14 mouse cellular contexts compared by ENCODE assay signal in the genomic region with DNA sequence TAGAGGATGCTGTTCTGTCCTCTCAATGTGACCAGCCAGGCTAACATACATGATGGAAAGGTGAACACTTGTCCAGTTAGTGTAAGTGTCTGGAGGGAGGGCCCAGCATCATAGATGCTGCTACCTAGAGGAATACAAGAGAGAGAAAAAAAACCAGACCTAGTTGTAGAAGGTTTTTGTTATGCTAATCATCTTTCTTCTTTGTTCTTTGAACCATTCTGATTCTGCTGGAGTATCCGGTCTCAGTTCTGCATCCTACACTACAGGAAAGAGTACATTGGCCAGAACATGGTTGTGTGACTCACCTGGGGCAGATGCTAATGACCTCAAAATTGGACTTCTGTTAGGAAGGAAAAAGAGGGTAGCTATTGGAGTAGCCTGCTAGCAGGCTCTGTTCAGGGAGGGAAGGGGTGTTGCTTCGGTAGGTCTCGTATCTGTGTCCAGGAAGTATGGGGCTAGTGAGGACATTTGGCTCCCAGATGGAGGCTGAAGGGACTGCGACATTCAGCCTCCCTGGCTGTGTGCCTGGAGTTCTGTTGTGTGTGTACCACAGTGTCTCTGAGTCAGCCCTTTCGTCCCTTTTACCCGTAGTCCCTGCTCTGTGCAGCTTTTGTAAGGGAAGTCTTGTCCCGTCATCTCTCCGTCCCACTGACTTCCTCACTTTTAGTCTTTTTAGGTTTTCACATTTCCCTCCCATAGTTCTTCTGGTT. TPM values are rescaled to one million over a fixed set of nuclear protein-coding genes. Genes with fewer than 3 reads are reported as not detected.
DNase-seq lines count a peak whose midpoint lies in the region; ATAC-seq and TF ChIP-seq lines count a peak whose summit lies in the region.
"Had no signal": no experiment of that assay in that cellular context is flagged by ENCODE, and none has a peak within 500 bp of the region (broad histone marks: within the 10 kb centered on the region; RNA-seq: fewer than 3 reads in every experiment).

No protein-coding gene starts in this region.

- H3K4me1 ChIP-seq in heart, embryonic 10.5 days, result peaks cover 10% of the 10 kb centered on the region; the same call in 1 of the 2 replicates
- H3K4me1 ChIP-seq in midbrain, postnatal 0 days (ENCODE audit: insufficient read depth, low read length), result no peaks in the 10 kb centered on the region
- peaks cover 25% of the 10 kb centered on the region for H3K4me1 ChIP-seq in midbrain, embryonic 10.5 days

- H3K4me2 ChIP-seq in midbrain, postnatal 0 days (ENCODE audit: low read depth, low read length, poor library complexity, severe bottlenecking), result no peak overlapping the region
- H3K4me2 ChIP-seq: forebrain, embryonic 12.5 days; midbrain, embryonic 12.5 days had no signal

- TF ChIP-seq CTCF in midbrain, postnatal 0 days (IDR thresholded peaks at IDR 0.05), result no peak
- no peak for TF ChIP-seq CTCF in brain, embryonic 14.5 days (IDR thresholded peaks at IDR 0.05; ENCODE audit: borderline replicate concordance, extremely low read depth, insufficient read depth, insufficient read length)

- no peak for TF ChIP-seq POLR2A in brain, embryonic 14.5 days (IDR thresholded peaks at IDR 0.05; ENCODE audit: borderline replicate concordance, extremely low read depth, insufficient read depth, insufficient read length, poor library complexity, severe bottlenecking)

- intact Hi-C loops in heart, postnatal 10 days (cut with DNase I), result no loop called here

- no peak overlapping the region for H3K27ac ChIP-seq in heart, embryonic 10.5 days
- no peak overlapping the region for H3K27ac ChIP-seq in midbrain, postnatal 0 days (ENCODE audit: low read depth, low read length)
- H3K27ac ChIP-seq in midbrain, embryonic 10.5 days (replicated peaks), result no peak overlapping the region
- H3K27ac ChIP-seq: forebrain, embryonic 12.5 days; liver, embryonic 14.5 days; midbrain, embryonic 12.5 days had no signal

- 73% methylated on average over 8 of the region's 8 CpGs for WGBS in heart, embryonic 10.5 days
- 51% methylated on average over 8 of the region's 8 CpGs for WGBS in midbrain, postnatal 0 days
- whole genome bisulfite sequencing in midbrain, embryonic 10.5 days, result 75% methylated on average over 8 of the region's 8 CpGs

- peaks cover 27% of the 10 kb centered on the region; the same call in 1 of the 2 replicates for H3K27me3 ChIP-seq in heart, embryonic 10.5 days (ENCODE audit: insufficient read depth, poor library complexity, severe bottlenecking)
- no peaks in the 10 kb centered on the region for H3K27me3 ChIP-seq in midbrain, postnatal 0 days (ENCODE audit: insufficient read depth, low read length)
- H3K27me3 ChIP-seq in midbrain, embryonic 10.5 days (ENCODE audit: low read depth, poor library complexity, severe bottlenecking), result no peaks in the 10 kb centered on the region; the same call in 1 of the 2 replicates

- DNase-seq in heart, postnatal 10 days, result peak; percentile 67 to 68
- no peak for DNase-seq in heart, embryonic 10.5 days (ENCODE audit: low spot score)
- DNase-seq in midbrain, postnatal 0 days (ENCODE audit: low spot score), result peak; percentile 54
- no peak for DNase-seq in midbrain, embryonic 10.5 days (ENCODE audit: low spot score)
- peak; percentile 22 for DNase-seq in brain, embryonic 14.5 days (ENCODE audit: low read depth)
- DNase-seq in heart, postnatal 4 days, result peak; percentile 67
- DNase-seq in ovary, postnatal 36 days (ENCODE audit: low spot score), result no peak
- no peak for DNase-seq in thymus, postnatal 14 days

- no peak for ATAC-seq in midbrain, postnatal 0 days (ENCODE audit: low FRiP score)
- ATAC-seq: hindbrain, embryonic 16.5 days had no signal

- no peaks in the 10 kb centered on the region for H3K9me3 ChIP-seq in heart, embryonic 10.5 days
- H3K9me3 ChIP-seq in midbrain, postnatal 0 days (ENCODE audit: low read length), result no peaks in the 10 kb centered on the region
- no peaks in the 10 kb centered on the region for H3K9me3 ChIP-seq in midbrain, embryonic 10.5 days (replicated peaks)
- H3K9me3 ChIP-seq: forebrain, embryonic 12.5 days; midbrain, embryonic 12.5 days had no signal

- H3K36me3 ChIP-seq in heart, embryonic 10.5 days, result no peaks in the 10 kb centered on the region
- H3K36me3 ChIP-seq in midbrain, postnatal 0 days (ENCODE audit: insufficient read depth, low read length), result no peaks in the 10 kb centered on the region
- no peaks in the 10 kb centered on the region for H3K36me3 ChIP-seq in midbrain, embryonic 10.5 days
- H3K36me3 ChIP-seq: forebrain, embryonic 12.5 days; midbrain, embryonic 12.5 days had no signal

- no peak overlapping the region for H3K4me3 ChIP-seq in heart, embryonic 10.5 days
- no peak overlapping the region for H3K4me3 ChIP-seq in midbrain, postnatal 0 days (ENCODE audit: low read depth, low read length)
- H3K4me3 ChIP-seq in midbrain, embryonic 10.5 days, result no peak overlapping the region
- H3K4me3 ChIP-seq: forebrain, embryonic 12.5 days; midbrain, embryonic 12.5 days had no signal

- H3K9ac ChIP-seq in midbrain, postnatal 0 days (replicated peaks; ENCODE audit: low read length, poor library complexity, severe bottlenecking), result no peak overlapping the region
- H3K9ac ChIP-seq: forebrain, embryonic 12.5 days; liver, embryonic 14.5 days; midbrain, embryonic 12.5 days had no signal

RNA-seq across cellular contexts. Expression of a gene that starts 4.7 kb away (rescaled TPM):
- total RNA-seq in heart, postnatal 10 days (2021), result 10 to 100 TPM; 14.0 TPM
- 10.4 and 18.4 TPM in 2 replicates for polyA plus RNA-seq in heart, embryonic 10.5 days (2016; fragmentation: Nextera tagmentation; extraction: Ambion mirVana)
- total RNA-seq in midbrain, postnatal 0 days (2014; rRNA removed), result 140 and 197 TPM in 2 replicates
- 144 and 155 TPM in 2 replicates for polyA plus RNA-seq in midbrain, postnatal 0 days (2015; fragmentation: Nextera tagmentation; extraction: Ambion mirVana)
- 54.9 and 76.3 TPM in 2 replicates for polyA plus RNA-seq in midbrain, embryonic 10.5 days (2016; fragmentation: Nextera tagmentation; extraction: Ambion mirVana)
- 233 and 314 TPM in 2 replicates for polyA plus RNA-seq in brain, embryonic 14.5 days (2012; rRNA removed)
- 10 to 100 TPM; 10.1 to 12.8 TPM for total RNA-seq in heart, postnatal 4 days (2021)
- total RNA-seq: granulocyte monocyte progenitor cell, adult 5-6 weeks had no signal

RNA-seq across cellular contexts. Expression of a gene that starts 6.6 kb away (rescaled TPM):
- total RNA-seq in heart, postnatal 10 days (2021), result 1 to 10 TPM; 5.4 to 5.7 TPM
- 11.4 and 13.9 TPM in 2 replicates for polyA plus RNA-seq in heart, embryonic 10.5 days (2016; fragmentation: Nextera tagmentation; extraction: Ambion mirVana)
- total RNA-seq in midbrain, postnatal 0 days (2014; rRNA removed), result 1.7 and 24.3 TPM in 2 replicates
- 3.3 and 4.1 TPM in 2 replicates for polyA plus RNA-seq in midbrain, postnatal 0 days (2015; fragmentation: Nextera tagmentation; extraction: Ambion mirVana)
- polyA plus RNA-seq in midbrain, embryonic 10.5 days (2016; fragmentation: Nextera tagmentation; extraction: Ambion mirVana), result 18.0 and 21.6 TPM in 2 replicates
- polyA plus RNA-seq in brain, embryonic 14.5 days (2012; rRNA removed), result 15.2 and 26.2 TPM in 2 replicates
- 10 to 100 TPM in 1 of 2 experiments, 1 to 10 TPM in 1; 9.7 to 12.3 TPM for total RNA-seq in heart, postnatal 4 days (2021)

RNA-seq across cellular contexts. Expression of a gene that starts 7.0 kb away (rescaled TPM):
- total RNA-seq in heart, postnatal 10 days (2021), result under 1 TPM; 0.20 to 0.26 TPM
- polyA plus RNA-seq in heart, embryonic 10.5 days (2016; fragmentation: Nextera tagmentation; extraction: Ambion mirVana), result 0.29 and 0.43 TPM in 2 replicates
- total RNA-seq in midbrain, postnatal 0 days (2014; rRNA removed), result 0.71 TPM in 1 of 2 replicates, not detected in the other
- 0.38 and 0.57 TPM in 2 replicates for polyA plus RNA-seq in midbrain, postnatal 0 days (2015; fragmentation: Nextera tagmentation; extraction: Ambion mirVana)
- polyA plus RNA-seq in midbrain, embryonic 10.5 days (2016; fragmentation: Nextera tagmentation; extraction: Ambion mirVana), result 0.32 and 0.55 TPM in 2 replicates
- 0.11 and 0.12 TPM in 2 replicates for polyA plus RNA-seq in brain, embryonic 14.5 days (2012; rRNA removed)
- total RNA-seq in heart, postnatal 4 days (2021), result under 1 TPM; 0.38 to 0.54 TPM
- polyA plus RNA-seq: large intestine, adult 2 months had no signal

RNA-seq across cellular contexts. Expression of a gene that starts 21.7 kb away (rescaled TPM):
- 10 to 100 TPM; 26.0 to 27.4 TPM for total RNA-seq in heart, postnatal 10 days (2021)
- polyA plus RNA-seq in heart, embryonic 10.5 days (2016; fragmentation: Nextera tagmentation; extraction: Ambion mirVana), result 68.2 and 71.8 TPM in 2 replicates
- total RNA-seq in midbrain, postnatal 0 days (2014; rRNA removed), result 76.1 and 121 TPM in 2 replicates
- polyA plus RNA-seq in midbrain, postnatal 0 days (2015; fragmentation: Nextera tagmentation; extraction: Ambion mirVana), result 129 and 140 TPM in 2 replicates
- polyA plus RNA-seq in midbrain, embryonic 10.5 days (2016; fragmentation: Nextera tagmentation; extraction: Ambion mirVana), result 95.4 and 96.9 TPM in 2 replicates
- polyA plus RNA-seq in brain, embryonic 14.5 days (2012; rRNA removed), result 131 and 198 TPM in 2 replicates
- total RNA-seq in heart, postnatal 4 days (2021), result 10 to 100 TPM; 29.4 to 30.8 TPM

RNA-seq across cellular contexts. Expression of a gene that starts 27.8 kb away (rescaled TPM):
- under 1 TPM; 0.86 to 0.87 TPM for total RNA-seq in heart, postnatal 10 days (2021)
- polyA plus RNA-seq in heart, embryonic 10.5 days (2016; fragmentation: Nextera tagmentation; extraction: Ambion mirVana), result 26.8 and 43.1 TPM in 2 replicates
- total RNA-seq in midbrain, postnatal 0 days (2014; rRNA removed), result 7.3 and 14.1 TPM in 2 replicates
- 11.7 and 13.6 TPM in 2 replicates for polyA plus RNA-seq in midbrain, postnatal 0 days (2015; fragmentation: Nextera tagmentation; extraction: Ambion mirVana)
- polyA plus RNA-seq in midbrain, embryonic 10.5 days (2016; fragmentation: Nextera tagmentation; extraction: Ambion mirVana), result 13.7 and 14.8 TPM in 2 replicates
- 28.5 and 36.3 TPM in 2 replicates for polyA plus RNA-seq in brain, embryonic 14.5 days (2012; rRNA removed)
- total RNA-seq in heart, postnatal 4 days (2021), result 1 to 10 TPM; 1.3 to 3.2 TPM

Comparison
In these comparisons a context has a peak if more than half of its experiments do, and no peak if none do; other contexts are left out.
1. DNase-seq: peak in heart, postnatal 10 days (2 of 2), midbrain, postnatal 0 days (single experiment), brain, embryonic 14.5 days (single experiment) and heart, postnatal 4 days (single experiment); none in heart, embryonic 10.5 days (single experiment), midbrain, embryonic 10.5 days (single experiment), ovary, postnatal 36 days (single experiment) and thymus, postnatal 14 days (single experiment).